Mouse (Mus musculus) midbrain, embryonic 10.5 days (tissue): ENCODE results near the gene Tvp23a. TPM values are rescaled to one million over a fixed set of nuclear protein-coding genes. Genes with fewer than 3 reads are reported as not detected.

Experiments used
- DNase-seq: peaks from one replicate; pipeline ENCODE4 v3.0.0-alpha.2; 2017; ENCODE audit warnings: low spot score
- H3K27ac ChIP-seq: fragments of 300-500 bp; sonication (generic); replicated peaks from 2 replicates; pipeline ENCODE4 v1.5.1; 2016; ENCODE audit warnings: mild to moderate bottlenecking
- H3K27me3 ChIP-seq: fragments of 300-500 bp; sonication (generic); 2 replicates; pipeline ENCODE4 v1.6.1; 2016; ENCODE audit warnings: low read depth, mild to moderate bottlenecking; ENCODE audit not compliant: poor library complexity, severe bottlenecking
- H3K36me3 ChIP-seq: fragments of 300-500 bp; sonication (generic); 2 replicates; pipeline ENCODE4 v1.6.1; 2016; ENCODE audit warnings: mild to moderate bottlenecking, moderate library complexity
- H3K4me1 ChIP-seq: fragments of 300-500 bp; sonication (generic); 2 replicates; pipeline ENCODE4 v1.6.1; 2016
- H3K4me3 ChIP-seq: fragments of 300-500 bp; sonication (generic); 2 replicates; pipeline ENCODE4 v1.5.1; 2016; ENCODE audit warnings: mild to moderate bottlenecking, moderate library complexity
- H3K9me3 ChIP-seq: fragments of 300-500 bp; sonication (generic); replicated peaks from 2 replicates; pipeline ENCODE4 v1.6.1; 2016; ENCODE audit warnings: mild to moderate bottlenecking
- whole genome bisulfite sequencing: fragments of 180-500 bp; shearing (Covaris S2); methylation state at CpG from one replicate; pipeline ENCODE4 v1.1.7; 2016; 5-methylcytosine and 5-hydroxymethylcytosine counted together
- polyA plus RNA-seq: library from polyadenylated mRNA; unstranded; fragments of >200 nt; fragmentation: Nextera tagmentation; extraction: Ambion mirVana; gene quantifications from 2 replicates; pipeline ENCODE4 v1.2.1, GENCODE M21; 2016

The Tvp23a gene
- polyA plus RNA-seq, 1 experiment from 2014 or later = 22.9 TPM

DNA sequence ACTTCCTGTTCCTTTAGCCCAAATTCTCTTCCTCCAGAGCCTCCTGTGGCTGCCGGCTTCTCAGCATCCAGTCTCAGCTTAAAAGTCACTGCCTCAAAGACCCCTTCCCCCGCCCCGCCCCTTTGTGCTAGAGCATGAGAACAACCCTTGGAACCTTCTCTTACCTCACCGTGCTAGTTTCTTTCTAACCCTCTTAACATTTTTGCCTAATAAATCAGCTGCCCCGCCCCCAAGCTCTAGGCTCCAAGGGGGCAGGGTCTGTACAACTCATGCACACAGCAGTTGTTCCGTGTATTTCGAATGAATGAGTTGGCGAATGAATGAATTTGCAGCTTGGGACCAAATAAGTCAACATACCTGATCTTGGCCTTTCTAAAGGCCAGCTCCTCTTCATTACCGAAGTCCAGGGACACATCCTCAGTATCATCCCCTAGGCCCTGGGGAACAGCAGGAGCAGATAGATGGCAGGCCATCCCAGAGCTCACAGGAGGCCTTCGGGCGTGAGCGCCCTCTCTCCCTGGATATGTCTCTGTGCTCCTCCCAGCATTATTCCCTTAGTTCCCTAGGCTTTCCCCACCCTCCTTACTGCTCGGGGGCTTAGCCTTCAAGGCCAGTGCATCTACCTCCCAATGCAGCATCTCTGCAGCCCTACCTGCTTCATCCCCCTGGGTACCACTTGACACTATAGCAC lies 444 bp downstream of the Tvp23a start:
- H3K27ac ChIP-seq = peak overlapping the region; percentile 87
- no peaks in the 10 kb centered on the region for H3K27me3 ChIP-seq
- no peaks in the 10 kb centered on the region for H3K9me3 ChIP-seq
- WGBS = 16% methylated on average over 13 of the region's 13 CpGs
- DNase-seq = peak; percentile 28
- H3K4me1 ChIP-seq = peaks cover 25% of the 10 kb centered on the region
- H3K4me3 ChIP-seq = peak overlapping the region; percentile 58
- H3K36me3 ChIP-seq = no peaks in the 10 kb centered on the region

DNA sequence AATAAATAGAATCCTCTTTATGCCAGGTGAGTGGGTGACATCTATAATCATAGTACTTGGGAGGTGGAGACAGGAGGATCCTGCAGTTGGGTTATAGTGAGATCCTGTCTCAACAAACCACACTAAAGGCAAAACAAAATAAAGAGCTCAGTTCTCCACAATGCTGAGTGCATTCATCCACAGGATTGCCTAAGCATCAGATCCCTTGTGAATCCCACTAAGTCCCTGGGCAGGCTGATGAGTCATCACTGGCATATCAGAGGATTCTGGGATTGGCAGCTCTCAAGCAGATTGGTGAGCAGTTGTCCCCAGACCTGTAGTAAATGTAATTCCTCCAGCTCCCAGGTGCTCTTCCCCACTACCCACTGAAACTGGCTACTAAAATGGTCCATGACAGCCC lies 3.4 kb downstream of the Tvp23a start:
- Histone ChIP-seq H3K9me3 (no peaks in the 10 kb centered on the region), H3K27ac (no peak overlapping the region), H3K4me1 (peaks cover 25% of the 10 kb centered on the region), H3K27me3 (no peaks in the 10 kb centered on the region), H3K36me3 (no peaks in the 10 kb centered on the region), H3K4me3 (no peak overlapping the region)
- DNase-seq = no peak

DNA sequence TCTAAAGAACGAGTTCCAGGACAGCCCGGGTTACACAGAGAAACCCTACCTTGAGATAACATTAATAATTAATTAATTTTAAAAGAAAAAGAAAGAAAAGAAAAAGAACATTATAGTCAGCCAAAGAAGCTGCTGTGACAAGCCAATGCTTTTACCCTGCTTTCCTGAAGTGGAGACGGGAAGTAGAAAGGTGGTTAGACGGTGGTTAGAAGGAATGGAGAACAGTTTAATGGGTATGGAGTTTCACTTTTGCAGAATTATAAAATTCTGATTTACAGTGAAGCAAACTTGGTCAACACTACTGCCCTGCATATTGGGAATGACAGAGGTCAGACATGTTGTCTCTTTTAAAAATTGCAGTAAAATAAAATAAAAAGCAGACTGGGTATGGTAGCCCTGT lies 5.4 kb downstream of the Tvp23a start:
- WGBS = 91% methylated on average over 4 of the region's 4 CpGs
- no peak for DNase-seq
- no peak overlapping the region for H3K27ac ChIP-seq
- peaks cover 12% of the 10 kb centered on the region for H3K4me1 ChIP-seq
- peaks cover 10% of the 10 kb centered on the region; the same call in 1 of the 2 replicates for H3K36me3 ChIP-seq
- no peaks in the 10 kb centered on the region for H3K9me3 ChIP-seq
- H3K27me3 ChIP-seq = no peaks in the 10 kb centered on the region
- no peak overlapping the region for H3K4me3 ChIP-seq

DNA sequence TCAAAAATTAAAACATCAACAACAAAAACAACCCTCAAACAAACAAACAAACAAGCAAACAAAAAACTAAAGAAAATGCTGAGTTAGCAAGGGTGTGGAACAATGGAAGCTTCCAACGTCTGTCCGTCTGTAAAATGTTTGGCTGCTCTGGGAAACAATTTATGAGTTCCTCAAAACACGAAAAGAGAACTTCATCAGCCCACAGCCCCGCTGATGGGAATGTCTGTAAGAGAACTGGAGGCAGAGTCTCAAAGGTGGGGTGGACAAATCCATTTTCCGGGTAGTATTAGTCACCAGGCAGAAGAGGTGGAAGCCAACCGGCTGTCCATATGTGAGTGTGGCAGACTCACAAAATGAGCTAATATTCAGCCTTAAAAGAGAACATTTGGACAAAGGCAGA lies 5.8 kb downstream of the Tvp23a start:
- no peak overlapping the region for H3K4me3 ChIP-seq

DNA sequence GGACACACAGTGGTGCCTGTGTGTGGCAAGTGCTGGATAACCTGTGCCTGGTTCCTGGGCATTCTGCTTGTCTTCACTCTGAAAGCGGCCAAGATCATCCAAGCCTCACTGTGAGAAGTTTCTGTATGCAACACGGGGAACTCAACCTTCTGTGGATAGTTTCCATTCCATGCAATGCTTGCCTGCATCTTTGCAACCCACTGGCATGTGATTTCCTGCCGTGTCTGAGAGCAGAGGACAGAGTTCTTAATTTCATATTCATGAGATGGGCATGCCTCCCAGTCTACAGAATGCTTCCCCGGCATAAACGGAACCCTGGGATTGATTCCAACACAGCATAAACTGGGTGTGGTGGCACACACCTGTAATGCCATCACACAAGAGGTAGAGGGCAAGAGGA lies 9.1 kb downstream of the Tvp23a start:
- no peaks in the 10 kb centered on the region for H3K4me1 ChIP-seq
- peaks cover 12% of the 10 kb centered on the region; the same call in 1 of the 2 replicates for H3K36me3 ChIP-seq
- H3K4me3 ChIP-seq = no peak overlapping the region
- H3K9me3 ChIP-seq = no peaks in the 10 kb centered on the region
- H3K27me3 ChIP-seq = no peaks in the 10 kb centered on the region
- no peak for DNase-seq
- H3K27ac ChIP-seq = no peak overlapping the region
- WGBS = 91% methylated on average over 5 of the region's 5 CpGs

More for the DNA sequence above, 5.8 kb downstream of the Tvp23a start:
- Histone ChIP-seq H3K27ac (no peak overlapping the region), H3K9me3 (no peaks in the 10 kb centered on the region), H3K36me3 (peaks cover 10% of the 10 kb centered on the region; the same call in 1 of the 2 replicates), H3K27me3 (no peaks in the 10 kb centered on the region), H3K4me1 (peaks cover 8% of the 10 kb centered on the region)
- DNase-seq = no peak
- WGBS = 84% methylated on average over 6 of the region's 6 CpGs

DNA sequence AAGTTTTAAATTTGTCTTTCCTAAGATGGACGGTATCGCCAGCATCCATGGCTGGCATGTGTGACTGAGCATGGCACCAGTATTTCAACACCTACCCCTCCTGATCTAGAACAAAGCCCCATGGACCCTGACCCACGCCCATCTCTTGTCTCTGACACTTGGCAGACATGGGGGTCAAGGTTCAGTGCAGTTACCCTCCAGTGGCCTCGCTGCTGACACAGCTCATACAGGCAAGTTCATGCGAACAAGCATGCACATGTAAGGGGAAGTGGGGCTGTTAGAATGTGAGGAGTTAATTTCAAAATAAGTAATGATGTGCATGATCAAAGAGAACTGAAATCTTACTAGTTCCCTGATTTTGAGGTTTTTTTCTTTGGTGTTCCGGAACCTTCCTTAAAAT lies 11.0 kb downstream of the Tvp23a start:
- 88% methylated on average over 6 of the region's 6 CpGs for WGBS
- no peak for DNase-seq
- H3K27ac ChIP-seq = no peak overlapping the region
- H3K27me3 ChIP-seq = no peaks in the 10 kb centered on the region
- peaks cover 12% of the 10 kb centered on the region; the same call in 1 of the 2 replicates for H3K36me3 ChIP-seq
- H3K9me3 ChIP-seq = no peaks in the 10 kb centered on the region
- no peak overlapping the region for H3K4me3 ChIP-seq
- H3K4me1 ChIP-seq = no peaks in the 10 kb centered on the region

DNA sequence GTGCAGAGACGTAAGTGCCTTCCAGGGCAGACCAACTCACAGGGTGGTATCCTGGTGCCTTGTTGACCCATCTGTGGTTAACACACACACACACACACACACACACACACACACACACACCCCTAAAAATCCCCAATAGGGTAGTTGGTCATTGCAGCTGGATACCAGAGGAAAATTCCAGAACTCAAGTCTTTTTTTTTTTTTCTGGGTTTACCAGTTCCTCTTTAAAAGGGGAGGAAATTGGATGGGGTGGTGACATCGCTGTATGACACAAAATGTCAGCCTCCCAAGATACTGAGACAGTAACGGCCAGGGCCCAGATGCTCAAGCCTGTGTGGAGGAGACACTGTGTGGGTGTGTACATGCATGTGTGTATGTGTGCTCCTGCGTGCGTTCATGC lies 13.8 kb downstream of the Tvp23a start:
- peaks cover 12% of the 10 kb centered on the region; the same call in 1 of the 2 replicates for H3K36me3 ChIP-seq

DNA sequence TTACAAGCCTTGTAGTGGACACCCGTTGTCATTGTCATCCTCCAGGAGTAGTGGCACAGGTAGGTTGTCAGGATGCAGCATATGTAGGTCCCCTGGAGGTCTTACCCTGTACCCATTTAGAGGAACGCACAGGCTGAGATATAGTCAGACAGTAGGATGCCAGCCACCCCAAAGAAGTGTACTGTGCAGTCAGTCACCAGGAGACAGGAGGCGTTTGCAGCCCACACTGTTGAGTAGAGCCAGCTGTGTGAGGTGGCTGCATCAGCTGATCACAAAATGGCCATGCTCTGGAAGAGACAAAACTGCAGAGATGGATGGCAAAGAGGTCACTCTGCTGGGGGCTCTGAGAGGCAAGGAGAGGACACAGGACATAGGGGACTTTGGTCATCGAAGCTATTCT lies 14.8 kb downstream of the Tvp23a start:
- no peaks in the 10 kb centered on the region for H3K9me3 ChIP-seq
- peaks cover 8% of the 10 kb centered on the region for H3K36me3 ChIP-seq
- H3K4me1 ChIP-seq = no peaks in the 10 kb centered on the region
- H3K27ac ChIP-seq = no peak overlapping the region
- H3K27me3 ChIP-seq = no peaks in the 10 kb centered on the region
- H3K4me3 ChIP-seq = no peak overlapping the region
- DNase-seq = no peak
- 91% methylated on average over 4 of the region's 4 CpGs for WGBS

More for the DNA sequence above, 13.8 kb downstream of the Tvp23a start:
- H3K4me3 ChIP-seq = no peak overlapping the region
- H3K27ac ChIP-seq = no peak overlapping the region
- H3K4me1 ChIP-seq = no peaks in the 10 kb centered on the region
- no peaks in the 10 kb centered on the region for H3K9me3 ChIP-seq
- H3K27me3 ChIP-seq = no peaks in the 10 kb centered on the region
- WGBS = 89% methylated on average over 5 of the region's 5 CpGs
- DNase-seq = no peak

DNA sequence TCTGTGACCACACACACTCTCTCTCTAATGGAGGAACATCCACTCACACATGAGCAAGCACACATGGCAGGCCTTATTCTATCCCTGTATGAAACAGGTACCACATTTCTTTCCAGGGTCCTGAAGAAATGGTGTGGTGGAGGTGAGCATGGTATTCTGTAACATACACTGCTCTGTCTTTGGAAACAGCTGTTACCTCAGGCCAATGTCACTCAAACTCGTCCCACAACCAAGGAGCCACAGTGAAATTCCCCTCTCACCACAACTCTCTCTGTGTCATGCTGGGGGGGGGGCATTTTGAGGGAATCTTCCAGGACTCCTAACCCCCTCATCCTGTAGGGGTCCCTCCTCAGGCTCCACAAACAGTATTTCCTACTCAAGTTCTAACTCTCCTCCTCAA lies 15.3 kb downstream of the Tvp23a start:
- WGBS = 91% methylated on average over 1 of the region's 1 CpGs

DNA sequence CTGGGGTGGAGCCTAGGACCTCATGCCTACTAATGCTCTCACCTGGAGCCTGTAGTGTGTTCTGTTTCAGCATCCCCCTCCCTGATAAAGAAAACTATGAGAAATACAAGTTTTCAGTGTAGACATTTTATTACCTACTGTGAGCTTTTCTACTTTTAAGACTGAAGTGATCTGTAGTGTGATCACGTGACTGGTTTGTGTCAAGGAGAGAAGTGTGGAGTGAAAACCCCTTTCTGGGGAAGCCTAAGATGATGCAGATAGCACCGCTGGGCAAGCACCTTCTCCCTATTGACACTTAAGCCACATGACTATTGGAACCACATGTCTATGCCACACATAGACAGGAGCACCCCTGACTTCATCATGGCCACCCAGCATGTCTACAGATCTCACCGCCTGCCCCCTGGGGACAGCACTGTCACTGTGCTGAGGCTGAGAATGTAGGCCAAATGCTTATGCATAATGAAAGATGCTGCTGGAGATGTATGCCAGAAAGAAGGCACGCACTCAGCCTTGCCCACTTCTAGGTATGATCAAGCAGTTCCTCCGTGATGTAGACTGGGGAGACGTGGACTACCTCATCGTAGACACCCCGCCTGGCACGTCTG lies 26.6 kb downstream of the Tvp23a start:
- H3K4me1 ChIP-seq = no peaks in the 10 kb centered on the region
- no peak for DNase-seq
- H3K27ac ChIP-seq = no peak overlapping the region
- H3K9me3 ChIP-seq = 0 out of 2 replicates have a peak, but pooled peaks cover 5% of the 10 kb centered on the region
- H3K27me3 ChIP-seq = no peaks in the 10 kb centered on the region
- no peak overlapping the region for H3K4me3 ChIP-seq
- 92% methylated on average over 9 of the region's 9 CpGs for WGBS
- H3K36me3 ChIP-seq = peaks cover 100% of the 10 kb centered on the region

More for the DNA sequence above, 15.3 kb downstream of the Tvp23a start:
- Histone ChIP-seq H3K36me3 (peaks cover 13% of the 10 kb centered on the region), H3K4me3 (no peak overlapping the region), H3K9me3 (no peaks in the 10 kb centered on the region), H3K4me1 (no peaks in the 10 kb centered on the region), H3K27ac (no peak overlapping the region), H3K27me3 (no peaks in the 10 kb centered on the region)
- no peak for DNase-seq

DNA sequence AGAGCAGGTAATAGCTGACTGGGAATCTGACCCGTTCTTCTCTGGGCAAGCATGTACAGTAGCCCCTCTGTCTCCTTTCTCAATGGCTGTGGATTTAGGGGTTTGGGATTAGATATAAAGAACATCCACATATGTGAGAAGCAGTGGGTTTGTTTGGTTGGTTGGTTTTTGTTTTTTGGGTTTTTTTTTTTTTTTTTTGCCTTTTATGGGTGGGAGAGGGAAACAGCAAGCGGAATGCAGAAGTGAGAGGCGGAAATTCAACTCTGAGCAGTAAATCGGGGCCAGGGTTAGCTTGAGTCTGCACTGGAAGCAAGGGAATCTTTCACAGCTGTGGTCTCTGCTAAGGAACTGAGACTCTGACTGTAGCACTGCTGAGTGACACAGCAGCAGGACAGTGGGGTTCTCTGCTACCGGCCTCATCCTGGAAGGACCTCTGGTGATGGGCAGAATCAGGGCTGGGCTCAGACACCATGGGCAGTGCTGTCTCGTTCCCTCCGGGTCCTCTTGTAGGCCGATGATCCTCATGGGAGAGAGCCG lies 29.4 kb downstream of the Tvp23a start:
- DNase-seq = no peak
- Histone ChIP-seq H3K4me1 (peaks cover 2% of the 10 kb centered on the region), H3K4me3 (no peak overlapping the region), H3K27ac (no peak overlapping the region), H3K27me3 (no peaks in the 10 kb centered on the region), H3K36me3 (peaks cover 94% of the 10 kb centered on the region), H3K9me3 (0 out of 2 replicates have a peak, but pooled peaks cover 5% of the 10 kb centered on the region)
- WGBS = 95% methylated on average over 9 of the region's 9 CpGs

DNA sequence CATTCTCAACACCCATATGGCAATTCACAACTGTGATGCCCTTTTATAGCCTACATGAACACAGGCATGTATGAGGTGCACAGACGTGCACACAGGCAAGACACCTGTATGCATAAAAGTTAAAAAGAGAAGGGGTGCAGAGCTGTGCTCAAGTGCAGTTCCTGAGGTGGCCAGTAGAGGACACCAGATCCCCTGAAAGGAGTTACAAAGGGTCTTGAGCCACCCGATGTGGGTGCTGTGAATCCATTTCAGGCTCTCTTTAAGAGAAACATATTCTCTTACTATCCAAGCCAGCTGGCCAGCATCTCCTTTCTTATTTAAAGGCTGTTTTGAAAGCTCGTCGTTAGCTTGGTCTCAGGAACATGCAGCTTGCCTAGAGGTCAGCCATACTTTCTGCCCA lies 30.3 kb downstream of the Tvp23a start:
- Histone ChIP-seq H3K4me3 (no peak overlapping the region), H3K36me3 (peaks cover 85% of the 10 kb centered on the region), H3K4me1 (peaks cover 8% of the 10 kb centered on the region), H3K27ac (no peak overlapping the region), H3K27me3 (no peaks in the 10 kb centered on the region), H3K9me3 (0 out of 2 replicates have a peak, but pooled peaks cover 5% of the 10 kb centered on the region)
- DNase-seq = no peak
- 97% methylated on average over 4 of the region's 4 CpGs for WGBS

DNA sequence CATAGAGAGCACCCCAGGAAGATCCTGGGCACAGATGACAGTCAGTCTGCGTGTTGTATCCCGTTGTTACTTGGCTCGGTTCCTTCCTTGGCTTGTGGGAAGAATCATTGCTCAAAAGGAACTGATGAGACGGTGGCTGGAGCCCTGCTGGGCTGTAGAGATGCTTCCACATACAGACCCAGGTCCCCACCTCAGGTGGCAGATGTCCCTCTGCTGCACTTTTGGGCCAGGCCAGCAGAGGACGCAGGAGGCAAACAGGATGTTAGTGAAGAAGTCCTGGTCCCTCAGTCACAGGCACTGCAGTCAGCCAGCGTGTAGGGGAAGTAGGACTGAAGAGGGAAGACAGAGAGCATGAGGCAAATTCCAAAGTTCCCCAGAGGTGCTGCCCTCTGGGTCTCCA lies 31.2 kb downstream of the Tvp23a start:
- Histone ChIP-seq H3K9me3 (0 out of 2 replicates have a peak, but pooled peaks cover 5% of the 10 kb centered on the region), H3K36me3 (peaks cover 76% of the 10 kb centered on the region), H3K27ac (no peak overlapping the region), H3K27me3 (no peaks in the 10 kb centered on the region), H3K4me1 (peaks cover 14% of the 10 kb centered on the region), H3K4me3 (no peak overlapping the region)
- DNase-seq = no peak
- 83% methylated on average over 6 of the region's 6 CpGs for WGBS
